Mouse (Mus musculus) central nervous system, embryonic 11.5 days (tissue): ENCODE results near the gene Fosl2. TPM values are rescaled to one million over a fixed set of nuclear protein-coding genes. Genes with fewer than 3 reads are reported as not detected.

Source experiments
- polyA plus RNA-seq: library from polyadenylated mRNA; depleted of rRNA; stranded (reverse); fragments of >200 nt; gene quantifications from 2 replicates; pipeline ENCODE4 v1.2.3, GENCODE M21; 2012; rRNA removed

Gene Fosl2
- 2.2 and 2.7 TPM in 2 replicates for polyA plus RNA-seq

DNA sequence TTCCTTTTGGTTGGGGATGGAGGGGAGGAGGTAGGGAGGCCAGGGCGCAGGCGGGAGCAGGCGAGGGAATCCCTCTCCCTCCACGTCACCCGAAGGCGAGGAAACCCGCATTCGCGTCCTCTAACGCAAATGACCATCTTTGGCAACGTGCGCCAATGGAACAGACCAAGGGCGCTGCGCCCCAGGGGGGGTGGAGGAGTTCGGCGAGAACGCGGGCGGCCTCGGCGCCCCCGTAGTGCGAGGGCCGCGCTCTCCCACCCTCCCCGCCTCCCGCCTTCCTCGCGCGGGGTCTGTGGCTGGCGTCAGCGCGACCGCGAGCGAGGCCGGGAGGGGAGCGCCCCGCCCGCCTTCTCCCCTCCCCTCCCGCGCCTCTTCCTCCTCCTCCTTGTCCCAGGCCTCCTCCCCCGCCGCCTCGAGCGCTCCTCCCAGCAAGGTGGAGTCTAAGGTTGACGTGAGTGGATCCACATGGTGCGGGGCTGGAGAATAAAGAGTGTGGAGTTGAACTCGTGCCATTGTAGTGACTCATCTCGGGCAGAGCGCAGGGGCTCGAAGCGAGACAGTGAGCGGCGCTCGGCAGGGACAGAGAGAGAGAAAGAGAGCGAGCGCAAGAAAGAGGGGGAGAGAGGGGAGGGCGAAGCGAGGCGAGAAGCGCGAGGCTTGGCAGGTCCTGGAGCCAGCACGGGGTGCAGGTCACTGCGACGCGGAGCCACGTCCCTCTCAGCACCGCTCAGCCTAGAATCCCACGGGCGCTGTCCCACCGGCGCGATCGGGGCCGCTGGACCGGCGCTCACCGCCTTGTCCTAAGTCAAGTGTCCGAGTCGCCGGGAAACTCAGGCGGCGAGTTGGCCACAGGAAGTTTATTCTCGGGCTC, at the start of gene Fosl2:
Fosl2 (plus strand) TSS at position 466 of the 871 bp plus-strand sequence.

Other genes with a start within 250 kb of the Fosl2 start
- 0.06 and 0.11 TPM in 2 replicates for gene Plb1, start 96.9 kb downstream of the Fosl2 start, polyA plus RNA-seq